Mouse (Mus musculus): ENCODE data around the gene 2310039H08Rik.
"Not testable (repeated sequence)": the region's sequence is repeated elsewhere in the genome, so short reads cannot be mapped to it uniquely, and the experiment has no call there.

DNA sequence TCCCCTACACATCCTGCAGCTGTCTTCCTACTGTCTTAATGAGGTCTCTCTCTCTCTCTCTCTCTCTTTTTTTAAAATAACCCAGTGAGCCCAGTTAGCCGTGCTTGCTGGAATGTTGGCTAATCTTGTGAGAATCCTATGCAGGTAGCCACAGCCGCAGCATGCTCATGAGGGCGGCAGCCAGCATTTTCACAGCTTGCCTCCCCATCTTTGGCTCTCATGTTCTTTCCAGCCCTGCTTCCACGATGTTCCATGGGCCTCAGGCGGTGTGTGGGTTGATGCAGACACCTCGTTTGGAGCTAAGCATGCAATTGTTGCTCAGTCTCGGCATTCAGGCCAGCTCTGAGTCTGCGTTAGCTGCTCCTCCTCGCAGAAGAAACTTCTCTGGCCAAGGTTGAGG is 7.5 kb upstream of the 2310039H08Rik start:
- TF ChIP-seq CTCF (IDR thresholded peaks at IDR 0.05; ENCODE audit: insufficient read depth, low read length); POLR2A (IDR thresholded peaks at IDR 0.05; ENCODE audit: borderline replicate concordance, extremely low read depth, low read depth, low read length): not testable (repeated sequence)
